ENCODE assay signal across 8 mouse cellular contexts in genomic region chr6:28396853-28397457, GRCm38 (mm10). TPM values are rescaled to one million over a fixed set of nuclear protein-coding genes. Genes with fewer than 3 reads are reported as not detected.
DNase-seq lines count a peak whose midpoint lies in the region; ATAC-seq and TF ChIP-seq lines count a peak whose summit lies in the region.

No protein-coding gene starts in this region.

- H3K4me1 ChIP-seq in kidney, embryonic 16.5 days (ENCODE audit: insufficient read depth, low read length): peaks cover 5% of the 10 kb centered on the region
- H3K4me1 ChIP-seq in bone marrow, adult 2 months (ENCODE audit: control insufficient read depth, insufficient read depth, low read length): no peaks in the 10 kb centered on the region; the same call in 1 of the 2 replicates
- peaks cover 12% of the 10 kb centered on the region for H3K4me1 ChIP-seq in forebrain, embryonic 14.5 days (ENCODE audit: control insufficient read depth, insufficient read depth, low read length)
- peaks cover 8% of the 10 kb centered on the region; the same call in 1 of the 2 replicates for H3K4me1 ChIP-seq in limb, embryonic 15.5 days

- ATAC-seq in kidney, embryonic 16.5 days (ENCODE audit: low FRiP score, low TSS enrichment): no peak
- peak; percentile 76 for ATAC-seq in forebrain, embryonic 14.5 days
- no peak for ATAC-seq in limb, embryonic 15.5 days (ENCODE audit: insufficient number of reproducible peaks, low FRiP score, low TSS enrichment, low read depth)

- no peak overlapping the region for H3K27ac ChIP-seq in kidney, embryonic 16.5 days (ENCODE audit: low read length)
- H3K27ac ChIP-seq in bone marrow, adult 2 months (ENCODE audit: control insufficient read depth, insufficient read depth, low read depth, low read length, poor library complexity): no peak overlapping the region
- peak overlapping the region; percentile 76 for H3K27ac ChIP-seq in forebrain, embryonic 14.5 days (ENCODE audit: low read depth, low read length)
- H3K27ac ChIP-seq in limb, embryonic 15.5 days: no peak overlapping the region

- peak overlapping the region; percentile 54 for H3K4me3 ChIP-seq in kidney, embryonic 16.5 days (ENCODE audit: low read length)
- H3K4me3 ChIP-seq in bone marrow, adult 2 months (replicated peaks; ENCODE audit: control insufficient read depth, low read depth, low read length): peak overlapping the region; percentile 47
- peak overlapping the region; percentile 43 for H3K4me3 ChIP-seq in forebrain, embryonic 14.5 days (ENCODE audit: low read depth, low read length)
- peak overlapping the region; percentile 46 for H3K4me3 ChIP-seq in limb, embryonic 15.5 days

- H3K9ac ChIP-seq in kidney, embryonic 16.5 days (replicated peaks; ENCODE audit: low read length): 0 out of 2 replicates have a peak overlapping the region, but pooled peaks have one; percentile 19
- peak overlapping the region; percentile 66 for H3K9ac ChIP-seq in forebrain, embryonic 14.5 days (ENCODE audit: low read length)
- H3K9ac ChIP-seq in limb, embryonic 15.5 days: no peak overlapping the region

- no peak for DNase-seq in kidney, adult 18-20 months
- peak; percentile 88 for DNase-seq in forebrain, embryonic 14.5 days (ENCODE audit: low spot score)
- DNase-seq in retina, embryonic 14.5 days (ENCODE audit: low spot score): peak; percentile 49
- no peak for DNase-seq in spleen, adult 18-20 months
- DNase-seq in urinary bladder, postnatal 25 days (ENCODE audit: low spot score): no peak

- no peak for TF ChIP-seq CTCF in bone marrow, adult 2 months (IDR thresholded peaks at IDR 0.05; ENCODE audit: control insufficient read depth, insufficient read depth, low read length)

- H3K9me3 ChIP-seq in kidney, embryonic 16.5 days (ENCODE audit: low read length): peaks cover 10% of the 10 kb centered on the region
- H3K9me3 ChIP-seq in forebrain, embryonic 14.5 days (replicated peaks; ENCODE audit: control insufficient read depth, low read length): 0 out of 2 replicates have a peak, but pooled peaks cover 3% of the 10 kb centered on the region
- no peaks in the 10 kb centered on the region for H3K9me3 ChIP-seq in limb, embryonic 15.5 days

- H3K27me3 ChIP-seq in kidney, embryonic 16.5 days (ENCODE audit: insufficient read depth, low read length): peaks cover 31% of the 10 kb centered on the region
- H3K27me3 ChIP-seq in forebrain, embryonic 14.5 days (replicated peaks; ENCODE audit: control insufficient read depth, insufficient read depth, low read length): peaks cover 6% of the 10 kb centered on the region; the same call in 1 of the 2 replicates
- peaks cover 25% of the 10 kb centered on the region for H3K27me3 ChIP-seq in limb, embryonic 15.5 days

- H3K36me3 ChIP-seq in kidney, embryonic 16.5 days (ENCODE audit: insufficient read depth, low read length): no peaks in the 10 kb centered on the region
- H3K36me3 ChIP-seq in forebrain, embryonic 14.5 days (ENCODE audit: control insufficient read depth, insufficient read depth, low read length): no peaks in the 10 kb centered on the region
- H3K36me3 ChIP-seq in limb, embryonic 15.5 days: no peaks in the 10 kb centered on the region

- 2% methylated on average over 19 of the region's 19 CpGs for WGBS in kidney, embryonic 16.5 days
- 1% methylated on average over 19 of the region's 19 CpGs for WGBS in bone marrow, adult 2 months
- under 1% methylated on average over 19 of the region's 19 CpGs for WGBS in forebrain, embryonic 14.5 days
- whole genome bisulfite sequencing in limb, embryonic 15.5 days: 2% methylated on average over 19 of the region's 19 CpGs

- no peak for TF ChIP-seq POLR2A in bone marrow, adult 2 months (IDR thresholded peaks at IDR 0.05; ENCODE audit: borderline replicate concordance, control insufficient read depth, low read depth, low read length)

- peak overlapping the region; percentile 88 for H3K4me2 ChIP-seq in kidney, embryonic 16.5 days (replicated peaks; ENCODE audit: low read depth, low read length)
- H3K4me2 ChIP-seq in forebrain, embryonic 14.5 days (ENCODE audit: low read length): peak overlapping the region; percentile 81
- peak overlapping the region; percentile 85 for H3K4me2 ChIP-seq in limb, embryonic 15.5 days

RNA-seq across cellular contexts. Expression of gene Zfp800, which starts 0.8 kb away (rescaled TPM):
- polyA plus RNA-seq in kidney, embryonic 16.5 days (2015; fragmentation: Nextera tagmentation; extraction: Ambion mirVana): 13.5 and 17.9 TPM in 2 replicates
- 10.0 and 10.3 TPM in 2 replicates for polyA plus RNA-seq in bone marrow, adult 2 months (2011; ENCODE audit: insufficient read depth, insufficient read length, low replicate concordance, missing spikeins)
- 19.6 and 23.9 TPM in 2 replicates for polyA plus RNA-seq in forebrain, embryonic 14.5 days (2014; fragmentation: Nextera tagmentation; extraction: Ambion mirVana)
- polyA plus RNA-seq in limb, embryonic 15.5 days (2015; fragmentation: Nextera tagmentation; extraction: Ambion mirVana): 15.1 and 17.1 TPM in 2 replicates

RNA-seq across cellular contexts. Expression of gene Arf5, which starts 26.4 kb away (rescaled TPM):
- polyA plus RNA-seq in kidney, embryonic 16.5 days (2015; fragmentation: Nextera tagmentation; extraction: Ambion mirVana): 328 and 350 TPM in 2 replicates
- polyA plus RNA-seq in bone marrow, adult 2 months (2011; ENCODE audit: insufficient read depth, insufficient read length, low replicate concordance, missing spikeins): 529 and 753 TPM in 2 replicates
- polyA plus RNA-seq in forebrain, embryonic 14.5 days (2014; fragmentation: Nextera tagmentation; extraction: Ambion mirVana): 407 and 420 TPM in 2 replicates
- polyA plus RNA-seq in limb, embryonic 15.5 days (2015; fragmentation: Nextera tagmentation; extraction: Ambion mirVana): 395 and 420 TPM in 2 replicates

RNA-seq across cellular contexts. Expression of gene Fscn3, which starts 30.6 kb away (rescaled TPM):
- not detected in 2 replicates for polyA plus RNA-seq in kidney, embryonic 16.5 days (2015; fragmentation: Nextera tagmentation; extraction: Ambion mirVana)
- polyA plus RNA-seq in bone marrow, adult 2 months (2011; ENCODE audit: insufficient read depth, insufficient read length, low replicate concordance, missing spikeins): not detected in 2 replicates
- not detected in 2 replicates for polyA plus RNA-seq in forebrain, embryonic 14.5 days (2014; fragmentation: Nextera tagmentation; extraction: Ambion mirVana)
- polyA plus RNA-seq in limb, embryonic 15.5 days (2015; fragmentation: Nextera tagmentation; extraction: Ambion mirVana): not detected in 2 replicates

RNA-seq across cellular contexts. Expression of gene Gcc1, which starts 31.2 kb away (rescaled TPM):
- polyA plus RNA-seq in kidney, embryonic 16.5 days (2015; fragmentation: Nextera tagmentation; extraction: Ambion mirVana): 11.5 and 12.6 TPM in 2 replicates
- 6.8 and 7.0 TPM in 2 replicates for polyA plus RNA-seq in bone marrow, adult 2 months (2011; ENCODE audit: insufficient read depth, insufficient read length, low replicate concordance, missing spikeins)
- 7.2 and 9.7 TPM in 2 replicates for polyA plus RNA-seq in forebrain, embryonic 14.5 days (2014; fragmentation: Nextera tagmentation; extraction: Ambion mirVana)
- 10.6 and 11.9 TPM in 2 replicates for polyA plus RNA-seq in limb, embryonic 15.5 days (2015; fragmentation: Nextera tagmentation; extraction: Ambion mirVana)

RNA-seq across cellular contexts. Expression of gene Pax4, which starts 52.2 kb away (rescaled TPM):
- polyA plus RNA-seq in kidney, embryonic 16.5 days (2015; fragmentation: Nextera tagmentation; extraction: Ambion mirVana): not detected in 2 replicates
- not detected in 2 replicates for polyA plus RNA-seq in bone marrow, adult 2 months (2011; ENCODE audit: insufficient read depth, insufficient read length, low replicate concordance, missing spikeins)
- 0.16 TPM in 1 of 2 replicates, not detected in the other for polyA plus RNA-seq in forebrain, embryonic 14.5 days (2014; fragmentation: Nextera tagmentation; extraction: Ambion mirVana)
- not detected in 2 replicates for polyA plus RNA-seq in limb, embryonic 15.5 days (2015; fragmentation: Nextera tagmentation; extraction: Ambion mirVana)

Comparison
In these comparisons a context has a peak if more than half of its experiments do, and no peak if none do; other contexts are left out.
1. DNase-seq: peak in forebrain, embryonic 14.5 days (single experiment) and retina, embryonic 14.5 days (single experiment); none in kidney, adult 18-20 months (single experiment), spleen, adult 18-20 months (0 of 2) and urinary bladder, postnatal 25 days (single experiment).
2. Peak in every context shown above with its lines, with median percentiles within 50 percentile points of each other: H3K4me2 ChIP-seq and H3K4me3 ChIP-seq.